Mouse (Mus musculus): ENCODE data around the gene Slc1a2. TPM values are rescaled to one million over a fixed set of nuclear protein-coding genes. Genes with fewer than 3 reads are reported as not detected.

The Slc1a2 gene
- total and polyA plus RNA-seq, 3 experiments, result 0.05 TPM; not detected in 2

- ATAC-seq (ENCODE audit: extremely low read depth, insufficient number of reproducible peaks, low FRiP score, poor library complexity, severe bottlenecking), result no peak
- TF ChIP-seq GATA2 (IDR thresholded peaks at IDR 0.05; ENCODE audit: borderline replicate concordance, low read depth, low read length), result no peak
- TF ChIP-seq TAL1 (conservative IDR thresholded peaks at IDR 0.05; ENCODE audit: low read depth, low read length), result no peak
- no peak for TF ChIP-seq POLR2AphosphoS5 (IDR thresholded peaks at IDR 0.05; ENCODE audit: insufficient replicate concordance, low read depth, low read length)
- TF ChIP-seq CTCF (IDR thresholded peaks at IDR 0.05; ENCODE audit: low read depth, low read length), result no peak
- no peak for TF ChIP-seq GATA1 (IDR thresholded peaks at IDR 0.05; ENCODE audit: borderline replicate concordance, low read length)
- no peak for DNase-seq (ENCODE audit: low spot score)
Observed at GRCm38 (mm10) chr2:102763176-102763575, 104.7 kb downstream of the Slc1a2 start.

DNA sequence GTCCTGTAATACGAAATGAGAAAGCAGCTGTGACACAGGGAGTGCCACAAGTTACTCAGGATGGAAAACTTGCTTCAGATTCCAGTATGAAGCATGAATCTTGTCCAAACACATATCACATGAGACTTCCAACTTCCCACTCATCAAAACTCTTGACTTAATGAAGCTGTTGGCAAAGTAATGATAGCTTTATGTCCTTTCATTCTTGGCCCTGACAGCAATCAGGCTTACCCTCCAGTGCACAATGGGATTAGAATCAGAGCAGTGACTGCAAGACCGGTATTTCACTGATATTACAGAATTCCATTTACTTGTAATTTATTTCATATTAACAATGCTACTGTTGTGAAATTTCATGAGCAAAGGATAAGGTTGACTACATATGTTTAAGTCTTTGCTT is 105.5 kb downstream of the Slc1a2 start:
- DNase-seq (ENCODE audit: low spot score) (no peak), ATAC-seq (ENCODE audit: extremely low read depth, insufficient number of reproducible peaks, low FRiP score, poor library complexity, severe bottlenecking) (no peak)
- no peak overlapping the region for H3K4me3 ChIP-seq (ENCODE audit: low read depth, low read length)
- no peak for TF ChIP-seq GATA2 (IDR thresholded peaks at IDR 0.05; ENCODE audit: borderline replicate concordance, low read depth, low read length)
- TF ChIP-seq TAL1 (conservative IDR thresholded peaks at IDR 0.05; ENCODE audit: low read depth, low read length), result no peak
- no peak for TF ChIP-seq CTCF (IDR thresholded peaks at IDR 0.05; ENCODE audit: low read depth, low read length)
- TF ChIP-seq POLR2AphosphoS5 (IDR thresholded peaks at IDR 0.05; ENCODE audit: insufficient replicate concordance, low read depth, low read length), result no peak
- TF ChIP-seq GATA1 (IDR thresholded peaks at IDR 0.05; ENCODE audit: borderline replicate concordance, low read length), result no peak
- no peaks in the 10 kb centered on the region for H3K36me3 ChIP-seq (replicated peaks)
- peaks cover 14% of the 10 kb centered on the region for H3K27me3 ChIP-seq (ENCODE audit: insufficient read depth, low read length)
- no peaks in the 10 kb centered on the region for H3K9me3 ChIP-seq (replicated peaks)
- H3K4me1 ChIP-seq (ENCODE audit: insufficient read depth, low read depth, low read length), result peaks cover 49% of the 10 kb centered on the region

More at GRCm38 (mm10) chr2:102763176-102763575, 104.7 kb downstream of the Slc1a2 start:
- no peak overlapping the region for H3K4me3 ChIP-seq (ENCODE audit: low read depth, low read length)
- peaks cover 49% of the 10 kb centered on the region for H3K4me1 ChIP-seq (ENCODE audit: insufficient read depth, low read depth, low read length)
- no peaks in the 10 kb centered on the region for H3K9me3 ChIP-seq (replicated peaks)
- H3K36me3 ChIP-seq (replicated peaks), result no peaks in the 10 kb centered on the region
- H3K27me3 ChIP-seq (ENCODE audit: insufficient read depth, low read length), result peaks cover 12% of the 10 kb centered on the region

DNA sequence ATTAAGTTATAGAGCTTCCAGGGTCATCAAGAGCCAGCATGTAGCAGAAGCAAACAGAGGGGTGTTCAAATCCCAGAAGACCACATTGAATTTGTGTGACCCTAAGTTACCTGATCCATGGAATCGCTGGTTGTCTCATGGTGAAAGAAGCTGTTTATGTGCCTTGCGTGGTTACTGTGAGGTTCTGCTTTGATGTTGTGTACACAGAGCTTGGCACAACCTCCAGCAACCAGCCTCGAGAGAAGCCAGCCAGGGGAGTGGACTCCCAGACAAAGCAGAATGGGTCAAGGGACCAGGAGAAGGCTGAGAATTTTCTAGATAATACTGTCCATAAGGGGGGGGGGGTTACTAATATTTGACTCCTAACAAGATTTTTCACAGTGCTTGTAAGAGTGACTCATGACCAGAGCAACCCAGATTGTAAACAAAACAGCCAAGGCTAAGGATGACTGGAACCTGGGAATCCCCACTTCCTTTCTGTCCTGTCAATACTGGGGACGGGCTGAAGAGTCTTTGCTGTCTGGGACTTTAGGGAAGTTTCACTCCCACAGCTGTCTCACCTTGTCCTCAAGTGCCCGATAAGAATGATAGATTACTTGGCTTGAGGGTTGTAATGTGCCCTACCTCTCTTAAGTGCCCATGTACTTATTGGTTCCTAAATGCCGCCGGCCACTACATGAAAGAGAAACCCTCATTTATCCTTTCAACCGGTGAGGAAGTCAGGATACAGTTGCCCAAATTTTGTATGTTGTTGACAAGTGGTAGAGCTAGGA is 106.3 kb downstream of the Slc1a2 start:
- peaks cover 47% of the 10 kb centered on the region for H3K4me1 ChIP-seq (ENCODE audit: insufficient read depth, low read depth, low read length)
- TF ChIP-seq GATA2 (IDR thresholded peaks at IDR 0.05; ENCODE audit: borderline replicate concordance, low read depth, low read length) (no peak), POLR2AphosphoS5 (IDR thresholded peaks at IDR 0.05; ENCODE audit: insufficient replicate concordance, low read depth, low read length) (no peak), GATA1 (IDR thresholded peaks at IDR 0.05; ENCODE audit: borderline replicate concordance, low read length) (no peak), CTCF (IDR thresholded peaks at IDR 0.05; ENCODE audit: low read depth, low read length) (no peak), TAL1 (conservative IDR thresholded peaks at IDR 0.05; ENCODE audit: low read depth, low read length) (no peak)
- no peaks in the 10 kb centered on the region for H3K9me3 ChIP-seq (replicated peaks)

DNA sequence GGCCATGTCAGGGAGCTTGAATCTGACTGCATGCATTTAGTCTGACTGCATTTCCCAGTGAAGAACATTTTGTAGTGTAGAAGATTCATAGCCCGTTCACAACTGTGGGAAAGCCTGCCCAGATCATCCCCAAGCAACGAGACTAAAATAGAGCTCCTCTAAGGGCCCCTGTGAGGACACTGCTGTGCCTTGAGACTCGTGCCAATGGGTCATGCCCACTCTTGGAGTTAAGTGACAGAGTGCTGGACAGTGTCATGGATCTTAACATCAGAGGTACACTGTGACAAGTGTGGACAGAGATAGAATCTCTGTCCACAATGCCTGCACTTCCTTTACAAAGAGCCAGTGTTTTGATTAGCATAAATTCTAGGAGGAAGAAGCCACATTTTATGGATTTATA is 109.8 kb downstream of the Slc1a2 start:
- DNase-seq (ENCODE audit: low spot score) (no peak), ATAC-seq (ENCODE audit: extremely low read depth, insufficient number of reproducible peaks, low FRiP score, poor library complexity, severe bottlenecking) (no peak)
- peaks cover 14% of the 10 kb centered on the region for H3K4me1 ChIP-seq (ENCODE audit: insufficient read depth, low read depth, low read length)
- TF ChIP-seq GATA1 (IDR thresholded peaks at IDR 0.05; ENCODE audit: borderline replicate concordance, low read length), result no peak
- no peak for TF ChIP-seq GATA2 (IDR thresholded peaks at IDR 0.05; ENCODE audit: borderline replicate concordance, low read depth, low read length)
- H3K4me3 ChIP-seq (ENCODE audit: low read depth, low read length), result no peak overlapping the region
- no peaks in the 10 kb centered on the region for H3K9me3 ChIP-seq (replicated peaks)
- H3K36me3 ChIP-seq (replicated peaks), result no peaks in the 10 kb centered on the region
- H3K27me3 ChIP-seq (ENCODE audit: insufficient read depth, low read length), result peaks cover 31% of the 10 kb centered on the region

More for the DNA sequence above, 106.3 kb downstream of the Slc1a2 start:
- H3K36me3 ChIP-seq (replicated peaks), result no peaks in the 10 kb centered on the region
- no peak for DNase-seq (ENCODE audit: low spot score)
- ATAC-seq (ENCODE audit: extremely low read depth, insufficient number of reproducible peaks, low FRiP score, poor library complexity, severe bottlenecking), result no peak
- peaks cover 18% of the 10 kb centered on the region for H3K27me3 ChIP-seq (ENCODE audit: insufficient read depth, low read length)
- no peak overlapping the region for H3K4me3 ChIP-seq (ENCODE audit: low read depth, low read length)

GRCm38 (mm10) chr2:102771304-102771703 is 112.8 kb downstream of the Slc1a2 start:
- Histone ChIP-seq H3K27me3 (ENCODE audit: insufficient read depth, low read length) (peaks cover 47% of the 10 kb centered on the region), H3K36me3 (replicated peaks) (no peaks in the 10 kb centered on the region), H3K9me3 (replicated peaks) (no peaks in the 10 kb centered on the region), H3K4me3 (ENCODE audit: low read depth, low read length) (no peak overlapping the region), H3K4me1 (ENCODE audit: insufficient read depth, low read depth, low read length) (peaks cover 9% of the 10 kb centered on the region)
- ATAC-seq (ENCODE audit: extremely low read depth, insufficient number of reproducible peaks, low FRiP score, poor library complexity, severe bottlenecking) (no peak), DNase-seq (ENCODE audit: low spot score) (no peak)
- TF ChIP-seq TAL1 (conservative IDR thresholded peaks at IDR 0.05; ENCODE audit: low read depth, low read length) (no peak), GATA1 (IDR thresholded peaks at IDR 0.05; ENCODE audit: borderline replicate concordance, low read length) (no peak), GATA2 (IDR thresholded peaks at IDR 0.05; ENCODE audit: borderline replicate concordance, low read depth, low read length) (no peak), CTCF (IDR thresholded peaks at IDR 0.05; ENCODE audit: low read depth, low read length) (no peak)

- Histone ChIP-seq H3K4me3 (ENCODE audit: low read depth, low read length) (no peak overlapping the region), H3K9me3 (replicated peaks) (no peaks in the 10 kb centered on the region), H3K36me3 (replicated peaks) (no peaks in the 10 kb centered on the region), H3K27me3 (ENCODE audit: insufficient read depth, low read length) (peaks cover 46% of the 10 kb centered on the region), H3K4me1 (ENCODE audit: insufficient read depth, low read depth, low read length) (peaks cover 9% of the 10 kb centered on the region)
- ATAC-seq (ENCODE audit: extremely low read depth, insufficient number of reproducible peaks, low FRiP score, poor library complexity, severe bottlenecking), result no peak
- TF ChIP-seq GATA1 (IDR thresholded peaks at IDR 0.05; ENCODE audit: borderline replicate concordance, low read length) (no peak), GATA2 (IDR thresholded peaks at IDR 0.05; ENCODE audit: borderline replicate concordance, low read depth, low read length) (no peak), TAL1 (conservative IDR thresholded peaks at IDR 0.05; ENCODE audit: low read depth, low read length) (no peak), CTCF (IDR thresholded peaks at IDR 0.05; ENCODE audit: low read depth, low read length) (no peak), POLR2AphosphoS5 (IDR thresholded peaks at IDR 0.05; ENCODE audit: insufficient replicate concordance, low read depth, low read length) (no peak)
- no peak for DNase-seq (ENCODE audit: low spot score)
Observed at GRCm38 (mm10) chr2:102772276-102772675, 113.8 kb downstream of the Slc1a2 start.
